Mouse (Mus musculus) layer of hippocampus, postnatal 14 days (tissue): ENCODE results near the gene Pheta1. TPM values are rescaled to one million over a fixed set of nuclear protein-coding genes. Genes with fewer than 3 reads are reported as not detected.

ENCODE experiments used
- DNase-seq, 2 experiments: peaks; one replicate each; pipeline ENCODE4 v3.0.0; 2021 to 2022; ENCODE audit warnings: low spot score in 2 of 2, mixed read lengths in 1 of 2
- long read RNA-seq, 2 experiments: library from polyadenylated mRNA; stranded (forward); transcript quantifications; one replicate each; pipeline ENCODE4 v2.0.0; 2021
- total RNA-seq, 2 experiments: library from RNA; stranded (reverse); gene quantifications; 2 replicates each; pipeline ENCODE4 v1.2.3; 2021

Gene Pheta1
- total RNA-seq, result 10 to 100 TPM; 10.3 to 12.4 TPM
- long read RNA-seq, experiment 1, transcript Pheta1-201 (4 exons, 2,368 nt), result major isoform, 9 of 18 reads
- long read RNA-seq, experiment 1, partial matches to known transcripts, result 1 of 18 reads
- long read RNA-seq, experiment 1, other reads (novel, unspliced or antisense), result 7 of 18 reads
- long read RNA-seq, experiment 2, transcript Pheta1-203 (3 exons, 2,335 nt), result minor isoform, 5 of 24 reads
- long read RNA-seq, experiment 2, transcript Pheta1-201 (4 exons, 2,368 nt), result major isoform, 12 of 24 reads
- long read RNA-seq, experiment 2, partial matches to known transcripts, result 0 of 24 reads
- long read RNA-seq, experiment 2, other reads (novel, unspliced or antisense), result 7 of 24 reads

- peak; percentile 85 to 93 for DNase-seq
These were observed at the start of gene Pheta1 for GRCm38 (mm10) chr5:121848743-121849142. Gene Pheta1, plus strand, starts transcription at chr5:121848984.

- DNase-seq, result no peak
These were observed 41.6 kb upstream of the Pheta1 start for GRCm38 (mm10) chr5:121807186-121807585.

GRCm38 (mm10) chr5:121808202-121808601, 40.6 kb upstream of the Pheta1 start:
- DNase-seq, result no peak

- no peak for DNase-seq
These were observed 39.0 kb upstream of the Pheta1 start for GRCm38 (mm10) chr5:121809667-121810224.

GRCm38 (mm10) chr5:121810331-121811151, 38.2 kb upstream of the Pheta1 start:
- DNase-seq, result no peak

GRCm38 (mm10) chr5:121811485-121811931, 37.3 kb upstream of the Pheta1 start:
- no peak for DNase-seq

GRCm38 (mm10) chr5:121812526-121813243, 36.1 kb upstream of the Pheta1 start:
- no peak for DNase-seq

GRCm38 (mm10) chr5:121813744-121814143, 35.0 kb upstream of the Pheta1 start:
- no peak for DNase-seq

GRCm38 (mm10) chr5:121815067-121815466, 33.7 kb upstream of the Pheta1 start:
- DNase-seq, result no peak

GRCm38 (mm10) chr5:121815867-121816380, 32.9 kb upstream of the Pheta1 start:
- DNase-seq, result no peak

- no peak for DNase-seq
These were observed 32.2 kb upstream of the Pheta1 start for GRCm38 (mm10) chr5:121816611-121817010.

- DNase-seq, result no peak
These were observed 31.2 kb upstream of the Pheta1 start for GRCm38 (mm10) chr5:121817551-121817950.

- DNase-seq, result no peak
These were observed 30.4 kb upstream of the Pheta1 start for GRCm38 (mm10) chr5:121818401-121818800.

GRCm38 (mm10) chr5:121818862-121819261, 29.9 kb upstream of the Pheta1 start:
- no peak for DNase-seq

- DNase-seq, result no peak
These were observed 29.2 kb upstream of the Pheta1 start for GRCm38 (mm10) chr5:121819559-121819958.

GRCm38 (mm10) chr5:121820161-121820560, 28.6 kb upstream of the Pheta1 start:
- no peak for DNase-seq

- no peak for DNase-seq
These were observed 28.1 kb upstream of the Pheta1 start for GRCm38 (mm10) chr5:121820657-121821056.

GRCm38 (mm10) chr5:121821116-121821515, 27.7 kb upstream of the Pheta1 start:
- DNase-seq, result no peak

- DNase-seq, result no peak
These were observed 27.2 kb upstream of the Pheta1 start for GRCm38 (mm10) chr5:121821552-121821951.

GRCm38 (mm10) chr5:121822786-121823505, 25.8 kb upstream of the Pheta1 start:
- no peak for DNase-seq
